Mouse (Mus musculus) embryonic stem cell, embryonic (primary cell): ENCODE measurements around the gene Bcl7c.

Experiments
- CTCF ChIA-PET, 4 experiments: fragments of 300-600 bp in 2 of 4; fragments of 350-600 bp in 2 of 4; sonication (Branson Sonifier 250); formaldehyde crosslinking; loops; one replicate each; lab custom pipeline; 2022; ENCODE audit warnings: inconsistent platforms in 2 of 4; lab: Charles Lee
- POLR2A ChIA-PET, 4 experiments: fragments of 300-600 bp in 2 of 4; fragments of 350-600 bp in 2 of 4; sonication (Branson Sonifier 250); formaldehyde crosslinking; loops; one replicate each; lab custom pipeline; 2022; ENCODE audit warnings: antibody characterized with exemption in 4 of 4, inconsistent platforms in 1 of 4; lab: Charles Lee

The Bcl7c gene

DNA sequence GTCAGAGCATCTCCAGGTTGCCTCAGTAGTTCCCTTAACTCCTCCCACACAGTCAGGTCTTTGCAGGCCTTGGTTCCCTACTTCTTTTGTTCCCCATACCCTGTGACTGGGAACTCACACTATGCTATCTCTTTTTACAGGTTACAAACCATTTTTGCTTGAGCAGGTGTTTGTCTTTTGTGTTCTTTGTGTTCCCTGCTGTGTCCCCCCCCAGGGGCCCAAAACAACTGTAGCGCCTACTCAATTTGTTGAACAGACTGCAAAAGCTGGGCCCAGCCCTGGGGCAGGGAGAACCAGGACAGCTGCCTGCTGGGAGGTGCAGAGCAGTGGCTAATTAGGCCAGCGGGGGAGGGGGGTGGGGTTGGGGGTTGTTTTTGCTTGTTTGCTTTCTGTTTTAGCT, 90.8 kb downstream of the Bcl7c start:
- POLR2A ChIA-PET, result interaction anchor here in 1 of 4 experiments (0.6 kb wide), 1 partner anchor 304 kb away, joined by 11 read pairs; no protein-coding TSS in a partner anchor
- CTCF ChIA-PET, result no interaction called here

DNA sequence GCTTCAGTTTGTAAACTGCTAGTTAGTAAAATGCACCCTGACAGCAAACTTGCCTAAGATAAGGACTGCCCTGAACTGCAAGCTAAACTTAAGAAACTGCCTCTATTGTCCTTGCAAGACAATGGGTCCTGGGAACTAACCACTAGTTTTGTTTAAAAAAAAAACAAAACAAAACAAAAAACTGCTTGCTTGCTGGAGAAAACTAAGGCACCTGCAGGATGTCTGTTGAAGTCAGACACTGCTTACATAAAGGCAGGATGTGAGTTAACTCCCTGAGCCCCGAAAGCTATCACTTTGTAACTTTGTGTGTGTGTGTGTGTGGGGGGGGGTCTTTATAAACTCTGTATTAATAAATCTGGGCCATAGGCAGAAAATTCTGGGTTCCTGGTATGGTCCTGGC, 91.9 kb downstream of the Bcl7c start:
- CTCF ChIA-PET, result interaction anchor here in 1 of 4 experiments (0.7 kb wide), 1 partner anchor 304 kb away, joined by 4 read pairs; no protein-coding TSS in a partner anchor
- POLR2A ChIA-PET, result interaction anchor here in 3 of 4 experiments (0.5 to 2.2 kb wide), 6 partner anchors 10 to 707 kb away, joined by 3 to 12 read pairs (median 6); no protein-coding TSS in a partner anchor

DNA sequence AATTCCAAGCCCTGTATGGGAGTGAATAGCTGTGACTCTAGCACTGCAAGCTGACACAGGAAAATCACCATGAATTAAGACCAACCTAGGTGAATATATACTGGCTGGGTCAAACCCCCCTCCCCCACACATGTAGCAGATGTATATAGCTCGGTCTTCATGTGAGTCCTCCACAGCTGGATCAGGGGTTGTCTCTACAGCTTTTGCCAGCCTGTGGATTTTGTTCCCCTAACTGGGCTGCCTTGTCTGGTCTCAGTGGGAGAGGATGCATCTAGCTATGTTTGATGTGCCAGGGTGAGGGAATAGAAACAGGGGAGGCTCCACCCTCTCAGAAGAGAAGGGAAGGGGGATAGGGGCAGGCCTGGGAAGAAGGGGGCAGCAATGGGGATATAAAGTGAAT, 92.4 kb downstream of the Bcl7c start:
- ChIA-PET CTCF (interaction anchor here in 1 of 4 experiments (3.1 kb wide), 1 partner anchor 41 kb away, joined by 10 read pairs; no protein-coding TSS in a partner anchor), POLR2A (interaction anchor here in 3 of 4 experiments (0.5 to 3.9 kb wide), 12 partner anchors 11 to 706 kb away, joined by 3 to 22 read pairs (median 4); partner anchors contain the start of genes Ccdc189 (in 1 of the 3), Ctf1 (in 1 of the 3) and Rnf40 (in 1 of the 3))

DNA sequence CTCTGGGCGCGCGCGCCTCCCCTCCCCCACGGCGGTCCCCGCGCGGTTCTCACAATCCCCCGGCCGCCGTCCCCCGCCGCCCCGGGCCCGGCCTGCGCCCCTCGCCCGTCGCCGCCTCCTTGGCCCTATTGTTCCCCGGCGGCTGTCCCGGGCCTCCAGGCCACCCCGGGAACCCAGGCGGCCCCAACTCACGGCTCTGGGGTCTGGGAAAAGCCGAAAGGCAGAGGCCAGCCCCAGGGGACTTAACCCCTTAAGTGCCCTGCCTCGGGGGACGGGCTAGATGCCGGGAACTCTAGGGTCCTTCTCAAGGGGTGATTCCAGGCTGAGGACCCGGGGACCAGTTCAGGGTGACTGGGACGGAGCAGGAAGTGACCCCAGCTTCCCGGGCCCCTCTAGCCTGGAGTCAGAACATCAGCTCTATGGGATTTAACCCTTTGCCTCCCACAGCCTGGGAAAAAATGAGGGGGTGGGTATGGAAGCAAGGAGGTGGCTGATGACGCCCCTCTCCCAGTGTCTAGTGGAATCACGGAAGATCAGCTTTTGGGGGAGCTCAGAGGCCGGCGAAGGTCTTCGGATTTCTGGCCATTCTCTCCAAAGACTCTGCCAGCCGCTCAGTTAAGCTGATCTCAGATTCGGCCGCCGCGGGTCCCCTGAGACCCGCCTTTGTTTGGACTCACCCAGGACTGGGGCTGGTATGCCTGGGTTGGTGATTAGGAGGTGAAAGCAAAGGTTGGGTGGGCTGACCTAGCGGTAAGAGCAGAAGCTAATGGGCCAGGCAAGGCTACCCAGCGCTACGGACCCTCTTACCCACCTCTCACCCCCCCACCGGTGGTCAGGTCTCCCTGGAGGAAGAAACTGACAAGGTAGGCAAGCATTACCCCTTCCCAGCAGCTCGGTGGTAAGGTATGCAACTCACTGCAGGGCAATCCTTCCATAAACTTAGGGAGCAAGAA, 93.6 kb downstream of the Bcl7c start, which contains the start of gene Zfp629:
Gene Zfp629 (minus strand): TSS at position 907 of the 953 bp plus-strand sequence.
- POLR2A ChIA-PET, result interaction anchor here in 3 of 4 experiments (0.6 to 3.9 kb wide), 21 partner anchors 11 to 597 kb away, joined by 3 to 22 read pairs (median 4); partner anchors contain the start of genes Ccdc189 (in 2 of the 3), Rnf40 (in 2 of the 3), Ctf1 (in 1 of the 3) and Srcap (in 1 of the 3)
- CTCF ChIA-PET, result interaction anchor here in 2 of 4 experiments (0.5 to 3.1 kb wide), 5 partner anchors 12 to 129 kb away, joined by 3 to 10 read pairs (median 5); partner anchors contain the start of gene Fbxl19 (in 1 of the 2)

DNA sequence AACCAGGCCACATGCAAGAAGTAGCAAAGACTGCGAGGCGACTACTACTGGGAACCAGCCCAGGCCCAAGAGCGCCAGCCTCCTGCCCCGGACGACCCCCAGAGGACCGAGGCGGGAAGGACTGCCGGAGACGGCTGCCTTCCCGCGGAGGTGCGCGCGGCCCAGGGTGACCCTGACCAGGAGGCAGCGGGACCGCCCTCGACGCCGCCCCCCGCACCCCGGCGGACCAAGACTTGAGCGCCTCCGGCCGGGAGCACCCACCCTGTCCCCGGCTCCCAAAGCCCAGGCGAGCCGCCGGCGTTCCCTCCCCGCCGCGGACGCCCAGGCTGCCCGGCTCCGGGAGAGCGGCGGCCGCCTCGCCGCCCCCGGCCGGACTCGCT, 94.2 kb downstream of the Bcl7c start:
- ChIA-PET CTCF (interaction anchor here in 1 of 4 experiments (2.5 to 3.1 kb wide), 2 partner anchors 43 to 60 kb away, joined by 9 to 10 read pairs; no protein-coding TSS in a partner anchor), POLR2A (interaction anchor here in 3 of 4 experiments (0.9 to 3.9 kb wide), 16 partner anchors 10 to 156 kb away, joined by 3 to 22 read pairs (median 4); partner anchors contain the start of genes Ccdc189 (in 2 of the 3), Rnf40 (in 2 of the 3), Ctf1 (in 1 of the 3) and Srcap (in 1 of the 3))

DNA sequence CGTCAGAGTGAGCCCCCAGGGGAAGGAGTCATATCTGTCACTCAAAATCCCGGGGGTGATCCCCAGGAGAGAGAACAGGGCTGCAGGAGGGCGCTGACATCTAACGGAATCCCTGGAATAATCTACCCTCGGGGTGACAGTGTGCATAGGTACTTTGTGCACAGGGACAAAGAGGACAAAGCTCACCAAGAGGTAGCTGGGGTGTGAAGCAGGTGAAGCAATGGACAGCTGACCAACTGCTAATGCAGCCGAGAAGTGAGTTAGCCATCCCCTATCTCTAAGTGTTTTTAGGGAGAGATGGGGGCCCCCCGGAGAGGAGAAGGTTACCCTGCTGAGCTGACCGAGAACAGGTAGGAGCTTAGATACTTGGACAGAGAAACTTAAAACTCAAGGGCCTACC, 94.6 kb downstream of the Bcl7c start:
- ChIA-PET POLR2A (interaction anchor here in 3 of 4 experiments (0.5 to 3.9 kb wide), 13 partner anchors 10 to 369 kb away, joined by 3 to 22 read pairs (median 4); partner anchors contain the start of genes Ccdc189 (in 2 of the 3) and Rnf40 (in 2 of the 3)), CTCF (interaction anchor here in 1 of 4 experiments (2.5 to 3.1 kb wide), 2 partner anchors 43 to 61 kb away, joined by 9 to 10 read pairs; no protein-coding TSS in a partner anchor)

DNA sequence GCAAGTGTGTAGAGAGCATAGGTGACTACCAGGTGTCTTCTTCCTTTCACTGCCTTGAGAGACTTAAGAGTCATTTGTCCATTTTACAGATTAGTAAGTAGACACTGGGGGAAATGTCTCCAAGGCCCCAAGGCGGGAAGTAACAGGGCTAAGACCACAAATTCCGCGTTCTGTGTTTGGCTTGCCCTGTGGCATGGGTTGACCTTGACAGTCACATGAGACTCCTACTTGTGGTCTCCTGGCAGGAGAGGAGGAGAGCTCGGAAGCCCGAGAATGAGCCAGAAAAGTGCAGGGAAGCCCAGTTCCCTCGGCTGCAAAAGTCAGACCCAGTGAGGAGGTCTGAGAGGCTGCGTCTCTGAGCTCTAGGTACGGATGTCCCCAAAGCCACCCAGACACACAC, 95.2 kb downstream of the Bcl7c start:
- ChIA-PET POLR2A (interaction anchor here in 2 of 4 experiments (0.9 to 3.9 kb wide), 10 partner anchors 9 to 216 kb away, joined by 3 to 22 read pairs (median 5); partner anchors contain the start of genes Ccdc189 (in 2 of the 2) and Rnf40 (in 2 of the 2)), CTCF (interaction anchor here in 1 of 4 experiments (2.5 to 3.1 kb wide), 2 partner anchors 44 to 61 kb away, joined by 9 to 10 read pairs; no protein-coding TSS in a partner anchor)

DNA sequence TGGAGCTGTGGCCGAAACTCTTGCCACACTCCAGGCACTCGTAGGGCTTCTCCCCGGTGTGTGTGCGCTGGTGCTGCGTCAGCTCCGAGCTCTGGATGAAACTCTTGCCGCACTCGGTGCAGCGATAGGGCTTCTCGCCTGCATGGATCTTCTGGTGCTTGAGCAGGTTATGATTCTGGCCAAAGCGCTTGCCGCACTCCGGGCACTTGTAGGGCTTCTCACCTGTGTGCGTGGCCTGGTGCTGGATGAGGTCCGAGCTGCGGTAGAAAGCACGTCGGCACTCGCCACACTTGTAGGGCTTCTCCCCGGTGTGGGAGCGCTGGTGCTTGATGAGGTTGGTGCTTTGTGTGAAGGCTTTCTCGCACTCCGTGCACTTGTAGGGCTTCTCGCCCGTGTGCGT, 97.2 kb downstream of the Bcl7c start:
- POLR2A ChIA-PET, result interaction anchor here (0.6 to 3.5 kb wide), 37 partner anchors 10 to 356 kb away, joined by 3 to 24 read pairs (median 4); partner anchors contain the start of genes Ccdc189 (in 3 of the 4), Rnf40 (in 3 of the 4), Bcl7c (in 1 of the 4) and Fus (in 1 of the 4)
- CTCF ChIA-PET, result interaction anchor here in 2 of 4 experiments (0.9 to 1.9 kb wide), 4 partner anchors 14 to 162 kb away, joined by 3 to 8 read pairs (median 4); no protein-coding TSS in a partner anchor
